Mouse (Mus musculus): ENCODE results near the gene Pus10. TPM values are rescaled to one million over a fixed set of nuclear protein-coding genes. Genes with fewer than 3 reads are reported as not detected.

The Pus10 gene
- total RNA-seq, 2 experiments from 2014 or later: 13.9 to 16.4 TPM

DNA sequence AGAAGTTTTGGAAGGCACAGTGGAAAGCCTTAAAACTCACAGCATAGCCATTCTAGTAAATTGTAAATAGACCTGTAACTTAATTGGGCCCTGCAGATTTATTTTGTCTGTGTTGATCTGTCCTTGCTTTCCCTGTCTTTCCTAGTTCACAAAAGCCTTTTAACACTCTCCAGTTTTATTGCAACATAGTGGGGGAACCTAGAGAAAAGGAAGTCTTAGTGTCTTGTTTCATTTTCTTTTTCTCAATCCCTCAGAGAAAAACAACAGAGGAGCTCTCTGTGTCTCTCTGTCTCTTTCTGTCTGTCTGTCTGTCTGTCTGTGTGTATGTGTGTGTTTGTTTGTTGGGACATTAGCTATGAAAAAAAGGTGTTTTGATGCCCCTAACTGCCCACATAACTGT lies 30.4 kb downstream of the Pus10 start:
- DNase-seq: no peak

DNA sequence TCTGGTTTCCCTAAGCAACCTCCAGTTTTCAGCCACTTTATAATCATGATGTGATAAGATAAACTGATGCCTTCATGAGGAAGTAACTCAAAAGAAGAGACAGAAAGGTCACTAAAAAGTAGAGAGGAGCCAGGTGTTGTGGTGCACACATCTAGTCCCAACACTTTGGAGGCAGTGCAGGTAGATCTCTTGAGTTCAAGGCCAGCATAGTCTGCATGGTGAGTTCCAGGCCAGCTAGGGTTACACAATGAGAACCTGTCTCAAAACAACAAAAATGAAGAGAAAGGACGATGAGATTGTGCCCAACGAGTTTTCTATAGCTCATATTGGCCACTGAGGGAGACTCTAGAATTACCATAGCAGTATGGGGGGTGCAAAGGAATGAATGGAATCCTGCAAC lies 33.1 kb downstream of the Pus10 start:
- DNase-seq: no peak

DNA sequence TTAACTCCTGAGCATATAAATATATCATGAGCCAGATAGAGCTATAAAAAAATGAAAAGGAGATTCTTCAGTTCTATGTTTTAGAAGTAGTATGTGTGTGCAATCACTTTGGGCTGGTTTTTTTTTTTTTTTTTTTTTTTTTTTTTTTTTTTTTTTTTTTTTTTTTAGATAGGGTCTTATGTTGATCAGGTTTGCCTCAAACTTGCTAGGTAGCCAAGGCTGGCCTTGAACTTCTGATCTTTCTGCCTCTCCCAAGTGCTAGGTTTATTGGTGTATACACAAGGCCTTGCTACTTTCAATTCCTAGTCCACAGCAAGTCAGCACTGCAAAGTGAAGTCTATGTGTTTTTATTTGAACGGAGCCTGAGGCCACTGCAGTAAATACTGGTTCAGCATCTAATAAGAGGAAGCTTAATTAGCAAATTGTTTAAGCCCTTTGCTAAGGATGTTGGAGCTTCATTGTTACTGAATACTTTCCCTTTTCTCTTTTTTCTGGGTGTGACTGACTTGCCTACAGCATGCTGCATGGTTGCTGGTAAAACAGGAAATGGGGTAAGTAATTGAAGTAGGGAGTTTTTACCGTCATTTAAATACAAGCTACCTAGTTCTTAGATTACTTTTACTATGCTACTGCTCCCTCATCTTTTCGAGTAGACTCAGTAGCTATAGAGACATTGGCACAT lies 34.1 kb downstream of the Pus10 start:
- no peak for DNase-seq

DNA sequence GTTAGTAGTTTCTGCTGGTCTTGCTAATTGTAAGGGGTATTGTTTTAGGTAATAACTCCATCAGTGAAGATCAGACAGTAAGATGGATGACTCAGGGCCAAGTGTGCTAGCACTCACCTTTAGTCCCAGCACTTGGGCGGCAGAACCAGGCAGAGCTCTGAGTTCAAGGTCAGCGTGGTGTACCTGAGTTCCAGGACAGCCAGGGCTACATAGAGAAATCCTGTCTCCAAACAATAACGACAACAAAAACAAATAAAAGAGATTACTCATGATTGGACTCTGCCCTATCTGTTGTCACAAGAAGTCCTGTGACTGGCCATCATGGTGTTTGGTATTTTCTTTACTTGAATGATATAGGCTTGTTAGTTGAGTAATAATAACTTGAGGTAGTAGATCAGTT lies 36.4 kb downstream of the Pus10 start:
- no peak for DNase-seq

DNA sequence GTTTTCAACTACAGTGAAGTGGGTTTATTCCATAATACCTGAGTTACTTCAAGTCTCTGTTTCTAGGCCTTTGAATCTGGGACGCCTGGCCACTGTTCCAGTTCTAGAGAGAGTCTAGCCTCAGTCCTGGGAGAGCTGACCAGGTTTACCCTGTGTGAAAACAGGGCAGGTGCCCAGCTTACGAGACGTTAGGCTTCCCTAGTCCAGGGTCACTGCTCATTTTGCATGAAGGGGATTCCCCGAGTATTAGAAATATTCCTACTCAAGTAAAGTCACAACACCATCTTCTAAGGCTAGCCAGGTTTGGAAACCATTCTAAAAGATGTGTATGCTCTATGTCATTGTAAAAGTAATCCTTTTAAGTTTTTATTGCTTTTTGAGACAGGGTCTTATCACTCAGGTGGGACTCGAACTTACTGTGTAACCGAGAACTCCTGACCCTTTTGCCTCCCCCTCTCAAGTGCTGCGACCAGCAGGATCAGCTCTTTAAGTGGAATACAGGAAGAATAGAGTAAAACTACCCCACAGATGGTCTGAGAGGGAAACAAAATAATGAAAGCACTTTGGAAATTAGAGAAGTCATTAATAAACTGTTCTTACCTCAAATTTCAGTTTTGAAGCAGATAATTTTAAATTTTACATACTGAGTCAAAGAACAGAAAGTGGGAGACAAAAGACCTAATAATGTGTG lies 39.3 kb downstream of the Pus10 start:
- no peak for DNase-seq

DNA sequence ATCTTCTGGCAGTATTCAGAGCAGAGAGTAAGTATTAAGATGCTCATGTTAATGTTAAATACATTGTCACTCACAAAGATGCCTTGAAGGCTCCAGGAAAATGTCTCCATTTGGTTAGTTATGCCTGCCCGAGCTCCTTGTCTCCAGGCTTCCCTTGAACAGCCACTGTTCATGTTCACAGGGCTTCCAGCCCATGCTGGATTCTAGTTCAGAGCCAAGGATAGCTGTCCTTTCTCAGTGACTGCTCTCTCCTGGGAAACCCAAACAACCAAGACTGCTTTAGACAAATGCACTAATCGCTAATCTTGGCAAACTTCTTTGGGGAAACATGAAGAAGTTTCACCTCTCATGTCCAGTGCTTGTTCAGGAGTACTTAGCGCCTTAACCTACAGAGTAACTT lies 46.8 kb downstream of the Pus10 start:
- DNase-seq: no peak

DNA sequence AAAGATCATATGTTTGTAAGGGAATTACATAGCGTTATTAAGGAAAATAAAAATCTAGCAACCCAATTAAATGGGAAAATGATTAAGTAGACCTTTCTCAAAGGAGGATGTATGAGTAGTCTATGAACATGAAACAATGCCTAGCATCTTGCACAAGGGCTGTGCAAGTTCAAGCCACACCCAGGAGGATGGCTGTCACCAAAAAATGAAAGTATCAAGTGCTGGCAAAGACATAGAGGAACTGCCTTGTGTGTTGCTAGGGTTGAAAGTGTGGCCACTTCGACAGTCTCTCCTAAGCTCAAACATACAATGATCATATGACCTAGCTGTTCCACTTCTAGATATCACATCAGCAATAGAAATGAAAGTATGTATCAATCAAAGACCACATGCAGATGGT lies 53.4 kb downstream of the Pus10 start:
- DNase-seq: no peak

DNA sequence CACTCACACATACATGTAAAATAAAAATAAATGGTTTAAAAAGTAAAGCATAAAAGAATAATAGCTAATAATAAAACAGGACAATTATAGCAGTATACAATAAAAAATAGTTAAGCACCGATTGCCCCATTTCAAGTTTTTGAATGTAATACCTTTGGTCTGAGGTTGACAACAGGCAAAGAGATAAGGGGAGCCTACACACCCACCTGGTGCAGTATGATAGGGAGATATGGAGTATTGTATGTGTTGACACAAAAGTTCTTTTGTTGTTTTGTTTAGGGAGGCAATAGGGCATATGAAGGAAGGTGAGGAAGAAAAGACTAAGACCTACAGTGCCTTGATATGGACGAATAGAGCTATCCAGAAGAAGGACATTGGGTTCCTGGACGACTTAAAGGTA lies 54.4 kb downstream of the Pus10 start:
- no peak for DNase-seq

DNA sequence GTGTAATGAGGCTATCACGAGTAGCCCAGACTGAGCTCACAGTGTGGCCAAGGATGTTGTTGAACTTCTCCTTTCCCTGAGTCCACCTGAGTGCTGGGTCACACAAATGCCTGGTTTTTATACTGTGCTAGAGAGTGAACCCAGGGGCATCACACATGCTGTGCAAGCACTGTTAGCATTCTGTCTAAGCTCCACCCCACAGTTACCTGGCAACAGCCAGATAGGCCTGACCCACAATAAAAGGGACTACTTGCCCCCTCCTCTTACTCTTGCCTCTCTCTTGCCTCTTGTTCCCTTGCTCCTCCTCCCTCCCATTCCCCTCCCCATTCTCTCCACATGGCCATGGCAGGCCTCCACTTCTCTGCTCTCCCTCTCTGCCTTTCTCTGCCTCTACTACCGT lies 56.9 kb downstream of the Pus10 start:
- DNase-seq: no peak

DNA sequence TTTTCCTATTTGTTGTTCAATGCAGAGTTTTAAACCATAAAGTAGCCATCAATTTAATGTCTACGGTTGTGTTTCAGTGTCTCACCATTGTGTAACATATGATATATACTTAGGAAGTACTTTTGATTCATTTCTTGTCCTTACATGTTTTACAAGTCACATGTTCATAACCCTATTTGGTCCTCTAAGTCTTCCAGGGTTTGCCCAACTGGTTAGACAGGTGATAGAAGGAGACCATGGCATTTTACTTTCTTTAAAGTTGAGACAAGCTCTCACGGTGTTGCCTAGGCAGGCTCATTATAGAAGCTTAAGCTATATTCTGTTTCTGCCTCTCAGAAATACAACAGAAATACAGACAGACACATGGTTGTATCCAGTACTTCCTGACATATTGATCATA lies 60.4 kb downstream of the Pus10 start:
- DNase-seq: no peak

DNA sequence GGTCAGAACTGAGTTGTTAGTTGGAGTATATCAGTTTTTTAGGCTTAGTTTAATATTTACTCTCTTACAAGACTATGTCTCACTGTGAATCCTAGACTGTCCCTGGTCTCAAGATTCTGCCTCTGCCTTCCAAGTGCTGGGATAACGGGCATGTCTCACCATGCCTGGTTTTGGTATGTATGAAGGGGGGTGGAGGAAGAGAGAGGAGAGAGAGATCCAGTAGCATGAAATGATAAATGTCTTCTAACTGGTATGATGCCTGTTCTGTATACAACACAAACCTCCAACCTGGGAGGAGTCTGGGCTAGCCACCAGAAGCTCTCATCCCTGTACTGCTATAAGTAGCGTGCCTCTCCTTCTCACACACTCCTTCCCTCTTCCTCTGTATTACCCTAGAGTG lies 61.0 kb downstream of the Pus10 start:
- no peak for DNase-seq

DNA sequence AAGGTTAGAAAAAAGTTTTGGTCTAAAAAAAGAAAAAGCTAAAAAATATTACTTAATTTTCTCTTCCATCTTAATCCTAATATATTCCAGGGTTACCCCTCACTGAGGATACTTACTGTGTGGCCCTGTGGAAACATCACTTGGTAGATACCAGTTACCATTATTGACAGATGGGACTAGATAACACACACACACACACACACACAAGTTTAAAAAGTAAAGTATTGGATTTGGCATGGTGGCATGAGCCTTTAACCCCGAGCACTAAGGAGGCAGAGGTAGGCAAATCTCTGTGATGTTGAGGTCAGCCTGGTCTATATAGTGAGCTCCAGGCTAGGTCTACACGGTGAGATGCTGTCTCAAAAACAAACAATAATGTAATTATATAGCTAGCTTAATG lies 62.7 kb downstream of the Pus10 start:
- no peak for DNase-seq

DNA sequence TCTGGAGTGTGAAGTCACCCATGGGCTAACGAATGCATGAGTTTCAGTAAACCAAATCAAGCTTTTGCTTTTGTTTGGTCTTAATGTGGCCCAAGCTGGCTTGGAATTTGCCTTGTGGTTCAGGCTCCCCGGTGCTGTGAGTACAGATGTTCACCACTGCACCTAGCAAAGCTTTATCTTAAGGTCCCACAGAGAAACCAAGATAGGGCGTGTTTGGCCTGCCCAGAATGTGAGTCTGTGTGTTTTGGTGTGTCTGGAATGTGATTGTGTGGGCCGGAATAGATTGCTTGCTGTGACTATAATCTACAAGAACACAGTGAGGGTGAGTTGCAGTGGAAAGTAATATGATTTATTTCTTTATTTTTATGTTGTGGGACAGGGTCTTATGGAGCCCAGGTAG lies 64.6 kb downstream of the Pus10 start:
- no peak for DNase-seq

DNA sequence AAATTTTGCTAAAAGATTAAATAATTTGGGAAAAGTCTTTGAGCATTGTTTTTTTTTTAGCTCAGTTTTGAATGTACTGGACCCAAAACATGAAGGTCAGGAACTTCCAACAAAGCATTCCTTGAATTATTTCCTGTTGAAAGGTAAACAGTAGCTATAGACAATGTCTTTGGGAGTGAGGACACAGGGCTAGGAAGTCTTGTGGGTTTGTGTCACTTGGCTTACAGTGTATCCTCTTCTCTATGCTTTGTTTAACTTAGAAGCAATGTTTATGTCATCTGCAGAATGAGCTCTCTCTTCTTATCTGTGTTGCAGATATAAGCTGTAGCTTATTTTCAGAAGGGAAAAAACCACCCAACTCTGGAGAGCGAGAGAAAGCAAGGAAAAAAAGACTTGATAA lies 67.4 kb downstream of the Pus10 start:
- DNase-seq: no peak

DNA sequence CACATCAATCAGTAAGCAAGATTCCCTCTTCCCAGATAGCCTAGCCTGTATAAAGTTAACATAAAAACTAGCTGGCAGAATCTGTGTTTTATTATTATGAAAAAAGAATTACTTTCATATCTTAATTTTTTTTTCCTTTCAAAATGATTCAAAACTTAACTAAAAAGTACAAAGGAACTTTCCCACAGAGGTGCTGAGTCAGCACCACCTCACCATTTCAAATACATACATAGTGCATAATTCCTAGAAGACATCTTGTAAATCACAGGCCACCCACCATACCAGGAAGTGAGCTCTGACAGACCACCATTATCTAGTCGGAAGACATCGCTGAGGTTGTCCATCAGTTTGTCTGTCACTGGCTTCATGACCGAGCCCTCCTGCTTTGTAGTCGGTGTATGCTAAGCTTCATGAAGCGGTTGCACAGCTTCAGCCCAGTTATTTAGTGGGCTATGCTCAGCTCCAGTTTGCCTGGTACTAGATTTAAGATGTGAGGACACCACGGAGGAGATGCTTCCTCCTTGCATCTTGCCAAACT lies 69.3 kb downstream of the Pus10 start:
- DNase-seq: no peak

DNA sequence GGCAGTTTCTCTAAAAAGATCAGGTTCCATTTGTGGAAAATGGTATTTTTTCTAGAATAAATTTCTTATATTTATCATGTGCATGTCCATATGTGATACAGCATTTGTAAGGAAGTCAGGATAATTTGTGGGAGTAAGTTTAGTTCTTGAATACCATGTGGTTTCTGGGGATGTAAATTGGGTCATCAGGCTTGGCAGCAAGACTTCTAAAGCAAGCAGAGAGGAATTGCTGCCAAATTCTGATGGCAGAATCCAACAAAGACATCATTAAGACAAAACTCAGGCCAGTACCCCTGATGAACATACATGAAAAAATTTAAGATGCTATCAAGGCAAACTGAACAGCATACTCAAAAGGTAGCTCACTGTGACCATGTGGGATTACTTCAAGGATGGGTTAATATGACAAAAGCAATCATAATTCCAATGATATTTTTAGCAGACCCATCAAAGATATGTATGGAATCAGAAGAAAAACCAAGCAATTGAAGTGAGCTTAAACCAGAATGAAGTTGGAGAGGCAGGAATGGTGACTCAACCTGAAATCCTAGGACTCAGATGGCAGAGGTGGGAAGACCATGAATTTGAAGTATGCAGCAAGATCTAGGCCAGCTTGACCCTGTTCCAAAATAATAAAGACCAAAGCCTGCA lies 70.5 kb downstream of the Pus10 start:
- DNase-seq: no peak

DNA sequence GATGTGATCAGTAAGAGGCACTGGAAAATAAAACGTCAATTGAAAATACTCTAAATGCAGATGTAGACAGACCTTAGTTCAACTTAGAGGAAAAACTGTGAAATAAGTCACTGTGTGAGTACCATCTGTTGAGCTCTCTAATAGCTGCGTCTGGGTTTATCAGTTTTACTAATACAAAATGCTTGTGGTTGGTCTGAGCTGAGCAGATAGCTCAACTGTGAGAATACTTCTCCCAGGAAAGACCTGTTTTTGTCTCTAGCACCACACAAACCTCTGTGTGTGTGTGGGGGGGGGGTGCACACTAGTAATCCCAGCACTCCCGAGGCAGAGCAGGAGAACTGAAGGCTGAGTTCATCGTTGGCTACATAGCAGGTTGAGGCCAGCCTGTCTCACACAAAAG lies 75.4 kb downstream of the Pus10 start:
- DNase-seq: no peak

DNA sequence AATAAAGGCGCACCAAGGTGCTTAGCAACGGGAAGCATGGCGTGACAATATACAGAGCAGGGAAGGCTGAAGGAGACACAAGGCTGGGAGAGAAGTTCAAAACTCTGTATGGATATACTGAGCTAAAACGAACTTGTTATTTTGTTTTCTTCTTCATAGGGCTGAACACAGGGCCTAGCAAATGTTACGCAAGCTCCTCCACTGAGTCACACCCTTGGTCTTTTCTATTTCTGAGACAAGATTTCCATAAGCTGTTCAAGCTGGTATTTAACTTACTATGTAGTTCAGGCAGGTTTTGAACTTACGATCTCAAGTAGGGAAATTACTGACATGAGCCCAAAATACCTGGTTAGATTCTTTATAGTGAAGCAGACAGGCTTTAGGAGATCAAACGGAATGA lies 75.9 kb downstream of the Pus10 start:
- no peak for DNase-seq

DNA sequence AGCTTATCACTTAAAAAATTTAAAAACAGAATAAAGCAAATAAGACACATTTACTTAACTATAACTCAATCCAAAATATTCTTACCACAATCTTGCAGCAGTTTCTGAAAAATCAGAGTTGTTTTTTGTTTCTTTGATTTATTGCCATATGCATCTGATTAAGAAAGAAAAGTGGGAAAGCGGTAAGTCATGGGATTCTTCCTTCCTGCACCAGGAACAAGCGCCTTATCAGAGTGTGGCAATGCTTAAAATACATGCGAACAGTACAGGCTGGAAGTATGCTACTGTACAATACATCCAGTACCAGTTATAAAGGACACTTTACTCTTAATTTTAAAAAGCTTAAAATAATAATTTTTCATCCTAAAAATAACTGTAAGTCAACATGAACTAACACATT lies 78.9 kb downstream of the Pus10 start:
- no peak for DNase-seq

DNA sequence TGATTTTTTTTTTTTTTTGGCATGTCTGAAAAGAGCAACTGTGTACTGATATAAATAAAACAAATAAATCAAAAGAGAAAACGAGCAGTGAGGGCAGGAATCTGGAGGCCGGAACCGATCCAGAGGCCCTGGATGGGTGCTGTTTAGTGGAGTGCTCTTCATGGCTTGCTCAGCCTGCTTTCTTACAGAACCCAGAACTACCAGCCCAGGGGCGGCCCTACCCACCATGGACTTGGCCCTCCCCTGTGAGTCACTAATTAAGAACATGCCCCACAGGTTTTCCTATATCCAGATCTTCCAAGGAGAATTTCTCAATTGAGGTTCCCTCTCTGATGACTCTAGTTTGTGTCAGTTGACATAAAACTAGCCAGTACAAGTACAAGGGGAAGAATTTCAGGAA lies 80.6 kb downstream of the Pus10 start:
- no peak for DNase-seq

DNA sequence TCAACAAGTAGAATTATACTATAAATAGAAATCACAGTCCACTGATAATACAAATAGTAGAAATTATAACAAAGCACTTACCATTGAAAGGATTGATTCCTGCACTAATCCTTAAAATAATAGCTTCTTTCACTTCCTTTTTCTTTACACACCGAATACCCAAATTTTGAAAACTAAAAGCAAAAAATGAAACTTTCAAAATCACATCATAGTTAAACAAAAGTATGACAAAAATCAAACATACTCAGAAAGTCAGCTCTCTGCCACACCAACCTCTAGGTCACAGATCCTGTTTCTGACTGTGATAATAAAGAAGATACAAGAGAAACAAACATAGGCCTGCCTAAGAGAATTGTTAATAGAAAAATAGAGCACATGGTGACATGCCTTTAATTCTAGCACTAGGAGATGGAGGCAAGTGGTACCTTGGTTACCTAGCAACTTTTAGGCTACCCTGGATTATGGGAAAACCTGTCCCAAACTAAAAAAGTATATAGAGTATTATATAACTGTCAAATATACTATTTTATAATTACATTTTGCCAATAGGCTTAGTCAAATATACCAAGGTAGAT lies 87.7 kb downstream of the Pus10 start:
- no peak for DNase-seq

DNA sequence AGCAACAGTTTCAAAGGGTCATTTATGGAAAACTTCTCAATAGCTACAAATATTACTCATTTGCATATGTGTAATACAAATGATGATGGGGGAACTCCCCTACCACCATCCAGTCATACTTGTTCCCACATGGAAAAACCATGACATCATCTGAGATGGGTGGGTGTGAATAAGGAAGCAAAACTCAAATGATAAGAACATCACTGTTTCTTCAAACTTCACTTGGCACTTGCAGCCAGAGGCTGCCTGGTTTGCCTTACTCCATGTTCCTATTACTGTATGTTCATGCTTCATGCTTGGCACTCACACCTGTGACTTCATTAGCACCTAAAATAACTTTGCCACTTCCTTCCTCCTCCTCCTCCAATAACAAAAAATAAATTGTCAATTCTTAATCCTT lies 88.9 kb downstream of the Pus10 start:
- no peak for DNase-seq

DNA sequence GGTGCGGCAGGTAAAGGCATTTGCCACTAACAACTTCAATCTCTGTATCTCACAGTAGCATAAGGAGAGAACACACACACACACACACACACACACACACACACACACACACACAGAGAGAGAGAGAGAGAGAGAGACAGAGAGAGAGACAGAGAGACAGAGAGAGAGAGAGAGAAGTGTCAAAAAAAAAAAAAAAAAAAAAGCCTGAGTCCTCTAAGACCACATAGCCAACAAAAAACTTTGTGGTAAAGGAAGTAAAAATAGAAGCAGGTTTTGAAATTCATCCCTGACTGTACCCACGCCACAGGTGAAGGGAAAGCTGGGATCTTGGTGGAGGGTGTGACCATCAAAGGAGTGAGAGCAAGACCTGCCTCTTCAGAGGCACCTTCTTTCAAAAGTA lies 92.7 kb downstream of the Pus10 start:
- DNase-seq: no peak
